Mouse (Mus musculus) retina, adult 2 months (tissue): Measurements from ENCODE around the gene Cbarp.

Experiments
- DNase-seq: peaks from one replicate; pipeline ENCODE4 v3.0.0-alpha.2; 2012; ENCODE audit warnings: low read depth, low spot score

The Cbarp gene

GRCm38 (mm10) chr10:80097275-80097674 lies 43.4 kb downstream of the Cbarp start:
- DNase-seq: no peak

- DNase-seq: no peak
Measured at GRCm38 (mm10) chr10:80095547-80095946, 45.1 kb downstream of the Cbarp start.

GRCm38 (mm10) chr10:80094684-80095083 lies 46.0 kb downstream of the Cbarp start:
- no peak for DNase-seq

GRCm38 (mm10) chr10:80094085-80094484 lies 46.5 kb downstream of the Cbarp start:
- DNase-seq: no peak

GRCm38 (mm10) chr10:80092690-80093089 lies 47.9 kb downstream of the Cbarp start:
- no peak for DNase-seq

GRCm38 (mm10) chr10:80091527-80091926 lies 49.1 kb downstream of the Cbarp start:
- no peak for DNase-seq

GRCm38 (mm10) chr10:80089146-80089545 lies 51.5 kb downstream of the Cbarp start:
- DNase-seq: no peak

GRCm38 (mm10) chr10:80087483-80087882 lies 53.2 kb downstream of the Cbarp start:
- no peak for DNase-seq

- no peak for DNase-seq
Measured at GRCm38 (mm10) chr10:80086847-80087246, 53.8 kb downstream of the Cbarp start.

GRCm38 (mm10) chr10:80084817-80085487 lies 55.7 kb downstream of the Cbarp start:
- DNase-seq: no peak

- DNase-seq: no peak
Measured at GRCm38 (mm10) chr10:80081075-80081474, 59.6 kb downstream of the Cbarp start.
